Mouse (Mus musculus) lung, adult 2 months (tissue): ENCODE data around the gene Gfod2. TPM values are rescaled to one million over a fixed set of nuclear protein-coding genes. Genes with fewer than 3 reads are reported as not detected.
A peak's percentile ranks its signal among the peaks of the same experiment; 100 is the strongest.

Experiments
- DNase-seq: peaks from one replicate; pipeline ENCODE4 v3.0.0; 2022
- H3K4me1 ChIP-seq: fragments of 200-500 bp; 2 replicates; pipeline ENCODE4 v1.6.1; 2011; ENCODE audit warnings: low read length; ENCODE audit not compliant: control insufficient read depth, insufficient read depth
- H3K4me3 ChIP-seq: fragments of 200-500 bp; replicated peaks from 2 replicates; pipeline ENCODE3; 2011; ENCODE audit warnings: low read depth, mild to moderate bottlenecking, control low read depth, low read length; ENCODE audit errors: extremely low read depth
- CTCF ChIP-seq: fragments of 200-500 bp; IDR thresholded peaks from 2 replicates; pipeline ENCODE4 v1.5.1; 2011; ENCODE audit warnings: mild to moderate bottlenecking, low read length, control low read depth; ENCODE audit not compliant: insufficient read depth
- POLR2A ChIP-seq: fragments of 200-500 bp; IDR thresholded peaks from 2 replicates; pipeline ENCODE4 v1.6.1; 2011; ENCODE audit warnings: low read depth, mild to moderate bottlenecking, control low read depth, low read length, borderline replicate concordance; ENCODE audit errors: extremely low read depth
- WGBS: fragments of 180-500 bp; shearing (Covaris S2); methylation state at CpG from one replicate; pipeline ENCODE4 v1.1.7; 2018; 5-methylcytosine and 5-hydroxymethylcytosine counted together
- polyA plus RNA-seq: library from polyadenylated mRNA; depleted of rRNA; stranded (reverse); fragments of >200 nt; gene quantifications from 2 replicates; pipeline ENCODE4 v1.2.3, GENCODE M21; 2012

Gene Gfod2
- polyA plus RNA-seq, 1 experiment, result 12.2 TPM

- 91% methylated on average over 5 of the region's 5 CpGs for WGBS
- DNase-seq, result no peak
- no peak overlapping the region for H3K4me3 ChIP-seq
- no peak for TF ChIP-seq POLR2A
- TF ChIP-seq CTCF, result no peak
- peaks cover 4% of the 10 kb centered on the region for H3K4me1 ChIP-seq
These were observed 26.3 kb downstream of the Gfod2 start for GRCm38 (mm10) chr8:105732186-105732585.

- DNase-seq, result peak; percentile 34
- TF ChIP-seq POLR2A (peak; percentile 44; the same call in 1 of the 2 replicates), CTCF (no peak)
- 48% methylated on average over 18 of the region's 18 CpGs for WGBS
- Histone ChIP-seq H3K4me3 (peak overlapping the region; percentile 45), H3K4me1 (peaks cover 7% of the 10 kb centered on the region)
These were observed 30.9 kb downstream of the Gfod2 start for GRCm38 (mm10) chr8:105727397-105728124.

- WGBS, result 77% methylated on average over 5 of the region's 5 CpGs
- peaks cover 7% of the 10 kb centered on the region for H3K4me1 ChIP-seq
- no peak for TF ChIP-seq CTCF
- no peak for TF ChIP-seq POLR2A
- no peak overlapping the region for H3K4me3 ChIP-seq
- DNase-seq, result no peak
These were observed 32.7 kb downstream of the Gfod2 start for GRCm38 (mm10) chr8:105725726-105726125.

- no peak for DNase-seq
- WGBS, result 71% methylated on average over 9 of the region's 9 CpGs
- TF ChIP-seq POLR2A, result no peak
- no peak for TF ChIP-seq CTCF
These were observed 35.6 kb downstream of the Gfod2 start for GRCm38 (mm10) chr8:105722861-105723260.

DNA sequence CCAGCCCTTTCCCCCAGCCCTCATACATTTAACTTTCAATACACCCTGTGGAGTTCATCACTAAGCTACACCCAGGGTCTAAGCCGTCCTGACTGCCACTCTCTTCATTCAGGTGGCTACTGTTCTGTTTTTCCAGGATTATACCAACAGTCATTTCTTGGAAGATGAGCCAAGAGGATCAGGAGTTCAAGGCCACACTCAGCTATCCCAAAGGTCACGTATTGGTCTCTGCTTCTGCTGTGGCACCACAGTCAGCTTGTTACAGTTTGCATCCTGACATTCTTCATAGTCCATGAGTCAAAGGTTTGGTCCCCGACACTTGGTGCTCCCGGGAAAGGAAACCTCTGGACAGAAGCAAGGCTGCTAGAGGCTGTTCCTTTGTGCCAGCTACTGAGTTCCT lies 38.8 kb downstream of the Gfod2 start:
- no peak for TF ChIP-seq CTCF
- no peak for TF ChIP-seq POLR2A
- Histone ChIP-seq H3K4me3 (no peak overlapping the region), H3K4me1 (peaks cover 7% of the 10 kb centered on the region)
- WGBS, result 56% methylated on average over 4 of the region's 4 CpGs
- no peak for DNase-seq

More at GRCm38 (mm10) chr8:105722861-105723260, 35.6 kb downstream of the Gfod2 start:
- no peak overlapping the region for H3K4me3 ChIP-seq
- H3K4me1 ChIP-seq, result peaks cover 9% of the 10 kb centered on the region

- 92% methylated on average over 15 of the region's 15 CpGs for WGBS
- H3K4me1 ChIP-seq, result peaks cover 7% of the 10 kb centered on the region
- H3K4me3 ChIP-seq, result no peak overlapping the region
- DNase-seq, result no peak
- TF ChIP-seq CTCF, result no peak
- TF ChIP-seq POLR2A, result no peak
These were observed 42.0 kb downstream of the Gfod2 start for GRCm38 (mm10) chr8:105716302-105716945.

- TF ChIP-seq CTCF (no peak), POLR2A (no peak)
- 24% methylated on average over 6 of the region's 6 CpGs for WGBS
- H3K4me1 ChIP-seq, result peaks cover 6% of the 10 kb centered on the region
These were observed 43.4 kb downstream of the Gfod2 start for GRCm38 (mm10) chr8:105715042-105715441.

GRCm38 (mm10) chr8:105714139-105714538 lies 44.3 kb downstream of the Gfod2 start:
- H3K4me3 ChIP-seq, result no peak overlapping the region
- H3K4me1 ChIP-seq, result 0 out of 2 replicates have a peak, but pooled peaks cover 2% of the 10 kb centered on the region
- peak; percentile 87 for DNase-seq
- TF ChIP-seq POLR2A (no peak), CTCF (peak; percentile 87)
- 2% methylated on average over 3 of the region's 3 CpGs for WGBS

More at GRCm38 (mm10) chr8:105715042-105715441, 43.4 kb downstream of the Gfod2 start:
- no peak for DNase-seq
- H3K4me3 ChIP-seq, result no peak overlapping the region

- TF ChIP-seq CTCF (no peak), POLR2A (no peak)
- no peak overlapping the region for H3K4me3 ChIP-seq
- 85% methylated on average over 3 of the region's 3 CpGs for WGBS
- DNase-seq, result no peak
- peaks cover 5% of the 10 kb centered on the region; the same call in 1 of the 2 replicates for H3K4me1 ChIP-seq
These were observed 46.2 kb downstream of the Gfod2 start for GRCm38 (mm10) chr8:105712286-105712685.
